Mouse (Mus musculus) liver, embryonic 14.5 days (tissue): ENCODE measurements around the gene Csmd2.

Source experiments
- CTCF ChIP-seq: IDR thresholded peaks from 2 replicates; pipeline ENCODE4 v1.5.1; 2016; ENCODE audit warnings: antibody characterized with exemption, low read depth, control low read depth
- EP300 ChIP-seq: IDR thresholded peaks from 2 replicates; pipeline ENCODE4 v1.6.1; 2016; ENCODE audit warnings: antibody characterized with exemption, low read depth

GRCm38 (mm10) chr4:127987270-127987669, 387 bp upstream of the Csmd2 start:
- no peak for TF ChIP-seq CTCF
- no peak for TF ChIP-seq EP300
